Mouse (Mus musculus) CH12.LX (cell line): ENCODE data around the gene Inpp4b. TPM values are rescaled to one million over a fixed set of nuclear protein-coding genes. Genes with fewer than 3 reads are reported as not detected.

Experiments used
- DNase-seq: peaks from one replicate; pipeline ENCODE4 v3.0.0-alpha.2; 2013; ENCODE audit errors: extremely low read depth
- H3K27ac ChIP-seq: 2 replicates; pipeline ENCODE4 v1.5.1; 2012; ENCODE audit warnings: low read depth, mild to moderate bottlenecking, control low read depth, moderate library complexity; ENCODE audit not compliant: insufficient read depth
- H3K27me3 ChIP-seq: replicated peaks from 2 replicates; pipeline ENCODE3; 2012; ENCODE audit warnings: inconsistent platforms
- H3K36me3 ChIP-seq, 2 experiments: replicated peaks in 1 of 2; 2 replicates each; pipeline versions ENCODE3 to v1.6.1; 2012; ENCODE audit warnings: inconsistent platforms in 1 of 2, low read length in 1 of 2, mild to moderate bottlenecking in 1 of 2, mixed read lengths in 1 of 2, moderate library complexity in 1 of 2; ENCODE audit not compliant: control insufficient read depth in 1 of 2, insufficient read depth in 1 of 2
- H3K4me1 ChIP-seq, 2 experiments: 2 replicates each; pipeline ENCODE4 v1.6.1; 2012; ENCODE audit warnings: inconsistent platforms in 1 of 2, moderate library complexity in 1 of 2; ENCODE audit not compliant: insufficient read depth in 2 of 2, control insufficient read depth in 1 of 2
- H3K4me2 ChIP-seq: 2 replicates; pipeline ENCODE4 v1.6.1; 2012; ENCODE audit warnings: low read depth, mild to moderate bottlenecking, control low read depth; ENCODE audit not compliant: poor library complexity, insufficient read depth, severe bottlenecking
- H3K4me3 ChIP-seq, 3 experiments: fragments of 150-350 bp in 1 of 3; sonication (generic) in 1 of 3; replicated peaks in 1 of 3; 2 replicates each; pipeline versions ENCODE3 to v1.5.1; 2011 to 2012; ENCODE audit warnings: low read depth in 2 of 3, low read length in 2 of 3, mild to moderate bottlenecking in 2 of 3, moderate library complexity in 2 of 3, control low read depth in 1 of 3, improper control_type of control experiment in 1 of 3, inconsistent platforms in 1 of 3, mixed read lengths in 1 of 3; ENCODE audit not compliant: poor library complexity in 1 of 3
- H3K79me2 ChIP-seq: replicated peaks from 2 replicates; pipeline ENCODE4 v1.6.1; 2012; ENCODE audit warnings: mild to moderate bottlenecking, moderate library complexity; ENCODE audit not compliant: control insufficient read depth, poor library complexity, insufficient read depth, severe bottlenecking; ENCODE audit errors: extremely low read depth
- H3K9ac ChIP-seq: 2 replicates; pipeline ENCODE4 v1.6.1; 2012; ENCODE audit warnings: low read depth, mild to moderate bottlenecking, control low read depth, moderate library complexity; ENCODE audit not compliant: insufficient read depth
- H3K9me3 ChIP-seq: replicated peaks from 2 replicates; pipeline ENCODE3; 2012; ENCODE audit warnings: low read length, inconsistent platforms, mixed read lengths
- CTCF ChIP-seq, 2 experiments: IDR thresholded peaks in 1 of 2; conservative IDR thresholded peaks in 1 of 2; 2 replicates each; pipeline ENCODE4 v1.5.1; 2011 to 2012; ENCODE audit warnings: low read depth in 2 of 2, low read length in 2 of 2, improper control_type of control experiment in 1 of 2, inconsistent platforms in 1 of 2, mild to moderate bottlenecking in 1 of 2, moderate library complexity in 1 of 2
- EP300 ChIP-seq: IDR thresholded peaks from 2 replicates; pipeline ENCODE4 v1.6.1; 2011; ENCODE audit warnings: low read length, improper control_type of control experiment
- IRF4 ChIP-seq: IDR thresholded peaks from 2 replicates; pipeline ENCODE4 v1.6.1; 2014; ENCODE audit warnings: low read depth, mild to moderate bottlenecking, inconsistent platforms, low read length, improper control_type of control experiment
- JUND ChIP-seq: conservative IDR thresholded peaks from 2 replicates; pipeline ENCODE4 v1.6.1; 2011; ENCODE audit warnings: low read depth, low read length, improper control_type of control experiment
- KAT2A ChIP-seq: IDR thresholded peaks from 2 replicates; pipeline ENCODE4 v1.6.1; 2012; ENCODE audit warnings: low read length, improper control_type of control experiment, inconsistent platforms; ENCODE audit not compliant: insufficient replicate concordance
- MAZ ChIP-seq: IDR thresholded peaks from 2 replicates; pipeline ENCODE4 v1.6.1; 2012; ENCODE audit warnings: low read depth, mild to moderate bottlenecking, inconsistent platforms, low read length, improper control_type of control experiment, moderate library complexity
- MEF2A ChIP-seq: IDR thresholded peaks from 2 replicates; pipeline ENCODE4 v1.6.1; 2014; ENCODE audit warnings: low read depth, mild to moderate bottlenecking, inconsistent platforms, low read length, improper control_type of control experiment, borderline replicate concordance
- MXI1 ChIP-seq: IDR thresholded peaks from 2 replicates; pipeline ENCODE4 v1.6.1; 2011; ENCODE audit warnings: mild to moderate bottlenecking, low read depth, low read length, improper control_type of control experiment
- NELFE ChIP-seq: IDR thresholded peaks from 2 replicates; pipeline ENCODE4 v1.6.1; 2011; ENCODE audit warnings: low read depth, low read length, improper control_type of control experiment
- RCOR1 ChIP-seq: conservative IDR thresholded peaks from 2 replicates; pipeline ENCODE4 v1.6.1; 2012; ENCODE audit warnings: low read depth, mild to moderate bottlenecking, inconsistent platforms, low read length, improper control_type of control experiment
- SIN3A ChIP-seq: IDR thresholded peaks from 2 replicates; pipeline ENCODE4 v1.6.1; 2012; ENCODE audit warnings: low read length, improper control_type of control experiment, inconsistent platforms
- TCF12 ChIP-seq: IDR thresholded peaks from 2 replicates; pipeline ENCODE4 v1.6.1; 2014; ENCODE audit warnings: low read depth, mild to moderate bottlenecking, inconsistent platforms, low read length, improper control_type of control experiment
- UBTF ChIP-seq: IDR thresholded peaks from 2 replicates; pipeline ENCODE4 v1.6.1; 2012; ENCODE audit warnings: low read depth, mild to moderate bottlenecking, inconsistent platforms, low read length, improper control_type of control experiment, moderate library complexity
- ZC3H11A ChIP-seq: IDR thresholded peaks from 2 replicates; pipeline ENCODE4 v1.6.1; 2012; ENCODE audit warnings: low read depth, mild to moderate bottlenecking, inconsistent platforms, low read length, improper control_type of control experiment
- ZKSCAN1 ChIP-seq: IDR thresholded peaks from 2 replicates; pipeline ENCODE4 v1.6.1; 2012; ENCODE audit warnings: low read depth, inconsistent platforms, low read length, improper control_type of control experiment, borderline replicate concordance
- dilution Hi-C: fragments of 300-500 bp; cut with MboI; formaldehyde crosslinking; loops from 2 replicates; pipeline ENCODE4 v1.14.3; 2020; ENCODE audit warnings: low sequenced_read_pairs; ENCODE audit not compliant: extremely low pct_unique_long_range_greater_than_20kb, extremely low pct_ligation_motif_present
- in situ Hi-C: fragments of 300-500 bp; cut with MboI; formaldehyde crosslinking; loops from 3 replicates; pipeline ENCODE4 v1.14.3; 2019; ENCODE audit warnings: low sequenced_read_pairs, low pct_ligation_motif_present, low pct_unique_long_range_greater_than_20kb, mixed read lengths
- polyA plus RNA-seq: library from polyadenylated mRNA; unstranded; fragments of >175 nt; gene quantifications from 2 replicates; pipeline ENCODE4 v1.2.1, GENCODE M21; 2012; ENCODE audit warnings: low read depth; ENCODE audit not compliant: insufficient read length
- total RNA-seq, 2 experiments: library from RNA; depleted of rRNA; stranded (reverse); fragments of 300-350 nt in 1 of 2; fragments of >200 nt in 1 of 2; gene quantifications; 2 replicates each; pipeline ENCODE4 v1.2.3; 2012 to 2014

Inpp4b gene
- total and polyA plus RNA-seq, 3 experiments, result 3.0 to 4.9 (median 3.4) TPM

DNA sequence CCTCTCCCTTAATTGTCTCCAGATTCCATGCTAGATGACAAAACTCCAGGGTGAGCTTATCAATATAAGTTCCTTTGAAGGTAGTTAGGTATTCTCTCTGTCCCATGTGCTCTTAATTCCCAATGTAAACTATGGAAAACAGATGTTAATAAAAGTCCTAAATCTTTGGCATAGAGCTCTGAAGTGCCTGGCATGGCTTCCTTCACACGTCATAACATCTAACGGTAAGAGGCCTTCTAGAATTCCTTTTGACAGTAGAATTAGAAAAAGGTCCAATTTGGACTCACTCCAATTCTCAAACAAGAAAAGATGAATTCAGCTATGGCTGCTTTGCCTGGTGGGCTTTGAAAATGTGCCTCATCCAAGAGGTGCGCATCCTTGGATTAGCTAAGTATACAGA lies 236.6 kb downstream of the Inpp4b start:
- in situ Hi-C loops, result no loop called here
- TF ChIP-seq ZC3H11A (no peak), NELFE (no peak)

DNA sequence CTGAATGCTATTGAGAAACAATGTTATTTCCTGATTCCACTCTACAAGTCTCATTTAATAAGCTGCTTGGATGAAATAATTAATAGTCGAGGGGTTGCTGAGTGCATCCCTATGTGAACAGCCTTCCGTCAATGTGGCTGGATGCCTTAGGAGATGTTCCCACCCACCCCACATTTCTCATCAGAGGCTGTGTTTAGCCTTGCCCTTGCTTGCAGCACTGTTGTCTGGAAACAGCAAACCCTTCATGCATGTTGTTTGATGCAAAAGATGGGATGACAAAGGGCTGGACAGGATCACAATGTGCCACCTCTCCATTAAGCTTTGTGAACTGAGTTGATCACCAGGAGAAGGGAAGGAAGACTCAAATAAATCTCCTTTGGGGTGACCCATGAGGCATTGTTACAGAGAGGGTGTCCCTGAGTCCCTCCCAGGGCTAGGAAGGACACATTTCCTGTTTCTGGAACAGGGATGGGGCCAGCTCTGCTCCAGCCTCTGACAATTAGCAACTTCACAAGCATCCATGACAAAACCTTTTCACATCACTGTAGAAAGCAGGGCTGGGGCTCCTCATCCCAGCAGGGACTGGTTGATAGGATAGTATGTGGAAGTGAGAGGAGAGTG lies 239.6 kb downstream of the Inpp4b start:
- no peak overlapping the region for H3K4me2 ChIP-seq
- H3K4me1 ChIP-seq, result peaks cover 2 to 14% of the 10 kb centered on the region in 2 experiments; a peak in 2 of 4 replicates
- no peak for DNase-seq
- no peak overlapping the region for H3K4me3 ChIP-seq
- dilution Hi-C loops (no loop called here), in situ Hi-C loops (no loop called here)
- H3K9ac ChIP-seq, result no peak overlapping the region
- no peaks in the 10 kb centered on the region for H3K36me3 ChIP-seq
- no peaks in the 10 kb centered on the region for H3K9me3 ChIP-seq
- no peaks in the 10 kb centered on the region for H3K79me2 ChIP-seq
- H3K27ac ChIP-seq, result no peak overlapping the region
- no peak for TF ChIP-seq KAT2A
- TF ChIP-seq MAZ, result no peak
- TF ChIP-seq SIN3A, result no peak
- TF ChIP-seq TCF12, result no peak
- no peaks in the 10 kb centered on the region for H3K27me3 ChIP-seq

More for the DNA sequence above, 236.6 kb downstream of the Inpp4b start:
- Histone ChIP-seq H3K4me2 (no peak overlapping the region), H3K27ac (no peak overlapping the region), H3K9ac (no peak overlapping the region), H3K27me3 (no peaks in the 10 kb centered on the region), H3K9me3 (no peaks in the 10 kb centered on the region), H3K4me3 (no peak overlapping the region), H3K79me2 (no peaks in the 10 kb centered on the region), H3K36me3 (no peaks in the 10 kb centered on the region), H3K4me1 (no peaks in the 10 kb centered on the region)
- dilution Hi-C loops, result no loop called here
- no peak for DNase-seq

DNA sequence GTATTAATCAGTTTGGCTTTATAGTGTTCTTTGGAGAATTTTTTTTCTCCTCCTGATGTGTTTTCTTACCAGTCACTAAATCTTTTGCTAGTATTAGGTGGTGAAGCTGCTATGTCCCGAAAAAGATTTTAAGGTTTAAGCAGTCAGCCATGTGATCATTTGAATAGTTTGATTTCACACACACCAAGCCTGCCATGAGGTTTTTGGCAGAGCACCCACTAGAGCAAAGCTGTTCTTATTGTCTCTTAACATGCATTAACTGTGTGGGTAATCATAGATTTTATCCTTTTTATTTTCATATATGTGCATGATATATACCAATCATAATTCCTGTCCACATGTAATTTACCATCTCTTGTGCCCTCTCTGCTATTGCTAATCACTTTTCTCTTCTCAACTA lies 240.6 kb downstream of the Inpp4b start:
- no peak overlapping the region for H3K27ac ChIP-seq
- no peaks in the 10 kb centered on the region for H3K9me3 ChIP-seq
- no peak for DNase-seq
- dilution Hi-C loops, result no loop called here
- no peaks in the 10 kb centered on the region for H3K27me3 ChIP-seq
- H3K4me2 ChIP-seq, result no peak overlapping the region
- in situ Hi-C loops, result no loop called here
- no peak overlapping the region for H3K9ac ChIP-seq
- TF ChIP-seq UBTF (no peak), NELFE (no peak), EP300 (no peak), ZKSCAN1 (no peak), RCOR1 (no peak), IRF4 (no peak), MAZ (no peak), MXI1 (no peak), CTCF (conservative IDR thresholded peaks at IDR 0.05 in 1 of 2, IDR thresholded peaks at IDR 0.05 in 1 of 2; ENCODE audit: low read depth in 2 of 2, low read length in 2 of 2) (no peak), JUND (no peak), MEF2A (no peak)
- peaks cover 4 to 22% of the 10 kb centered on the region in 2 experiments; a peak in 3 of 4 replicates for H3K4me1 ChIP-seq
- H3K36me3 ChIP-seq, result no peaks in the 10 kb centered on the region
- no peak overlapping the region for H3K4me3 ChIP-seq
- H3K79me2 ChIP-seq, result no peaks in the 10 kb centered on the region
